Mouse (Mus musculus) monocyte, adult 2 months (primary cell): ENCODE data around the gene Olfr1501.
"Not testable (repeated sequence)": the region's sequence is repeated elsewhere in the genome, so short reads cannot be mapped to it uniquely, and the experiment has no call there.

Source experiments
- DNase-seq, 2 experiments: peaks; one replicate each; pipeline ENCODE4 v3.0.0; 2022; ENCODE audit warnings: low spot score in 2 of 2, low read depth in 1 of 2

Olfr1501 gene

DNA sequence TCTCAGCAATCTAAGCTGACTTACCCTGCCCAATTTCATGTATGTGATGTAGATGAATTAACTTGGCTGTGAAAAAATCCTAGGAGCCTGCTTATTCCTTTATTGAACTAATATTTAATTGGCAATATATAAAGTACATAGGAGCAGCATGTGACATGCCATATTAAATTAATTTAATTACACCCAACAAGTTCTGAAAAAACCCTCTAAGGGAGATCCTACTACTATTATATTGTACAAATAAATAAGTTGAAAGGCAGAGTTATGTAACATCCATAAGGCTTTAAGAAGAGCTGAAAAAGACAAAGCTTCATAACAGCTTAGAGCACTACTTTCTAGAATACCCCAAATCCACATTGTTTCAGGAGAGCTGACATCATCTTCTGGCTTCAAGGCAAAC lies at the start of gene Olfr1501:
Gene Olfr1501 (minus strand): TSS at position 101 of the 400 bp plus-strand sequence.
- DNase-seq: not testable (repeated sequence)

DNA sequence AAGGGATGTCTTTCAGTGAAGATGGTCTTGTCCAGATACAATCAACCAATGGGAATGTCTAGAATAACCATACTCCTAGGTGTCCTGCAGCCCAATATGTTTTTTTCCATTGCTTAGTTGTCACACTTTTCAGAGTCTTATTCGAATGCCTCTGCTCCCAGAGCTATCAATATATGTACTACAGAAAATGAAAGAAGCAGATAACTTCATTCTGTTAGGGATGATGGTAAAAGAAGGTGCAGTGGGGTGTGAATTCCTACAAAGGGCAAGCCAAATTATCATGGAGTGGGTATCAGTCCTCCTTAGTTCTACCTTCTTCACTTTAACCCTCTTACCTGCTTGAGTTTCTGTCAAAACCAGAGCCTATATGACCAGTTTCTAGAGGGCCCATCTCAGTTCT lies 47.3 kb upstream of the Olfr1501 start, which contains the start of gene Olfr1504:
Gene Olfr1504 (minus strand): TSS at position 101 of the 400 bp plus-strand sequence.
- no peak for DNase-seq

DNA sequence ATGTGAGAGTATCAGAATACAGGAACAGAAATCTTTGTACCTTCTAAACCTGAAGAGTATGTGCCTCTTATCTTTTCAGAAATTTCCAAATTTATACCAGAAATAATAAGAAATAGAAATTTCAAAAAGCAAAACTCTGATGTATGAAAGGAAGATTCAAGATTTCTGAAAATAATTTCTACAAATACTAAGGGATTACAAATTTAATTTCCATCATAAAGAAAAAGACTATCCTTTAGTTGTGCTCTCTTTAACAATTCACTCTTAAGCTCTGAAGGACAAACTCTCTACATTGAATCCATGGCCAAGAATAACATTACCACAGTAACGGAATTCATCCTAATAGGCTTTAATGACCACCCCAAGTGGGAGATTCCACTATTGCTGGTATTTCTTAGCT lies 11.0 kb upstream of the Olfr1501 start, which contains the start of gene Olfr1502:
Gene Olfr1502 (plus strand): TSS at position 301 of the 400 bp plus-strand sequence.
- no peak for DNase-seq

DNA sequence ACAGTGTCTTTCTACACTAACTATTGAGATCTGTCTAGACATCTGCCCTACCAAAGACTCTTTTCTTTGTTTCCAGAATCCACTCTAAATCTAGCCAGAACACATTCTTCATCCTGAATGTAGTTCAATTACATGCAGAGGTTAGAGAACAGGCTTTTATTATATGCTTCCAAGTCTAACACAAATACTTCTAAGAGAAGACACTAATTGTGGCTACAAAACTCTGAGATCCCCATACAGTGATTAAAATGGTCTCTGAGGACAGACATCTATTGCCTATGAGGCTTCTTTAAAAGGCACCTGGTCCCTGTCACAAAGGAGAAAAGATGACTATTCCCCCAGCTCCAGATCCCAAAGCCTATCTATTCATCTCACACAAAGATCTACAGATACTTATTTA lies 20.1 kb downstream of the Olfr1501 start, which contains the start of gene Olfr1500:
Gene Olfr1500 (minus strand): TSS at position 101 of the 400 bp plus-strand sequence.
- no peak for DNase-seq

DNA sequence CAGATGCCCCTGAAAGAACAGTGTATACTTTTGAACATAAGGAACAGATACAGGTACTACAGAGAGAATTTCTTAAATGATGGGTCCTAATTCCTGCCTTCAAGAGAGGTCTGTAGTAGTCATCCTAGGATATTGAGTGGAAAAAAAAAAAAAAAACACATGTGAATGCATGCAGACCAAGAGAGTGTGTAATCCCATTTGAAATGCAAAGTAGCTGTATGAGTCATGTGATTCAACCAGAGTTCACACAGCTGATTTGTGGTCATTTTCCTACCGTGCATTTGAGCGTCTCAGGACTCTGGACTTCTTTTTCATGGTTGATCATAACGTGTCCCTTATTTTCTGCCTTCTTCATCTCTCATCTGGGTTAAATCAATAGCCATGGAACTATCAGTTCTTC lies 22.0 kb downstream of the Olfr1501 start:
- DNase-seq: no peak

DNA sequence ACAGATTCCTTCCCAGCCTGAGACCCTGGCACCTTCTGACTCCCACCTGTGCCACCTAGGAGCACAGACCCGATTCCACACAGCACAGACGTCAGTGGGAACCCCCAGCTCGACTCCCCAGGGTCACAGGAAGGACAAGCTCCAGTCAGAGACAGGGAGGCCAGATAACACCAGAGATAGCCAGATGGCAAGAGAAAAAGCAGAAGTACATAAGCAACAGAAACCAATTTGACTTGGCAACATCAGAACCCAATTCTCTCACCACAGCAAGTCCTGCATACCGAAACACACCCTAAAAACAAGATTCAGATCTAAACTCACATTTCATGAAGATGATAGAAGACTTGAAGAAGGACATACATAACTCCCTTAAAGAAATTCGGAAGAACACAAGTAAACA lies 29.6 kb downstream of the Olfr1501 start:
- no peak for DNase-seq

DNA sequence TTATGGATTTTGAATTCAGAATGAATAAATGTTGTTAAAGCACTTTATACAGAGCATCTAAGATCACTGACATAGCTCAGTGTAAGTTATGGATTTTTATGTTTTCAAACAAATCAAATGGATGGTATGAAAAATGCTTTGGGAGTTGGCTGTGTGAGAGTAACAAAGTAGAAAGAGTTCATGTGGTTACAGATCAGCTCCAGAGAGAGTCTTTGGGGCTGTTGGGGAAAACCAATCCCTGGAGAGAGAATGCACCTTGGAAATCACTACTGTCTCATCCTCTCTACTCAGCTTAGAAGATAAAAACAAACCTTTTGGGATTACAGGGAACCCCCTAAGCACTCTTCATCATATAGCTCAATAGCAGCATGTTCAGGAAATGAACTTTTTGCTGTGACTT lies 31.1 kb downstream of the Olfr1501 start, which contains the start of gene Olfr1499:
Gene Olfr1499 (minus strand): TSS at position 101 of the 400 bp plus-strand sequence.
- no peak for DNase-seq

DNA sequence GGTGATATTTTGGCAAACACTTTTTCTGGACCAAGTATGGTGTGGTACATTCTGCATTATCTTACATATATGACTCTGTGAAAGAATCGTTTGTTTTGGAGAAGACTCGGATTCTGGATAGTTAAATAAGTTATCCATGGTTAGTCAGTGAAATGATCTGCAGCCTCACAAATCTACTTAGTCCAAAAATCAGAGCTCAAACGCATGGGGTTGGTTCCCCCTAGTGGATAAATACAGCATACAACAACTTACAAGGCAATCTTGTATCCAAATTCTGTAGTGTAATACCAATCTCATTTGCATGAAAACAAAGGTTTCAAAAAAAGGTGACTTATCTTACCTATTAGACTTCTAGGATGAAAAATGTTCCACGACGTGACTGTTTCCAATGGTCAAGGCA lies 31.7 kb downstream of the Olfr1501 start:
- DNase-seq: no peak

DNA sequence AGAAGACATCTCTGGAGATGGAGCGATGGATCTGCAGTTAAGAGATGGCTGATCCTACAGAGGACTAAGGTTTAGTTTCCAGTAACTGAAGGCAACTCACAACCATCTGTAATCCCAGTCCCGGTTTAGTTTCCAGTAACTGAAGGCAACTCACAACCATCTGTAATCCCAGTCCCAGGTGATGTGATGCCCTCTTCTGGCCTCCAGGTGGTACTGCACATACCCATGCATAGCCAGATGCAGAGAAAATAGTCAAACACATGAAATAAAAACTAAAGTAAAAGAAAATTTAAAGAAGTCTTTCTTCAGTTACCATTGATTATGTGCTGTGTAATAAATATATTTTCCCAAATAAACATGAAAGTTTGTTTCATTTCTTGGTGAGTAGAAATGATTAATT lies 37.7 kb downstream of the Olfr1501 start:
- DNase-seq: no peak

DNA sequence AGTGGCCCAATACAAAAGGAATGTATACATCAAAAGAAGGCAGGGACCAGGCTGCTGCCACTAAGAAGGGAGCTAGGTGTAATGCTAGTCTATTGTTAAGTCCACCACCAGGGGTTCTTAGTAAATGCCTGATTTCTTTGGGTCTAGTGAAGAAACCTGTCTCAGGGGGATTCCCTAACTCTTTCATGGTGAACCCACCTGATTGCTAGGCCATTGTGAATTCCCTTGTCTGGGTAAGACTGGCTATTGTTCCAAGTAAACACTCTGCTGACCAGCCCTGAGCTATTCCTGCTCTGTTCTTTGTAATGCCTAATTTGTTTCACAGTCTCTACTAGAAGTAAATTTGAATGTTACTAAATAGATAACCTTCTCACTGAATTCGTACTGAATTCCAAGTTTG lies 45.0 kb downstream of the Olfr1501 start:
- DNase-seq: not testable (repeated sequence)

DNA sequence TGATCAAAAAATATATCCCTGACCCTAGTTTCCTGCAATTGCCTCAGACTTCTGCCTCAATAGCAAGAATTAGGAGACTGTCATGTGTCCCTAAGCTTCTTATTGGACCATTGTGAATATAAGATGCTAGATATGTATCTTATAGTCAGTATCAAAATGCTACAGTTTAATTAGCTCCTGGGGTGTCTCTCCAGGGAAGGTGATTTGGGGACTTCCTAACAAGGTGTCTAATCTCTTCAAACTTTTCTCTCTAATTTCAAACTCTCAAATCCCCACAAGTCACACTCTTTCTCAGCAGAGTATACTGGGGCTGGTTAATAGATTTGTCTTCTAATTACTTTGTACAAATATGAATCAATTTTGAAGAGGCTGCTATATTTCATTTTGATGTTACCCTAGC lies 52.4 kb downstream of the Olfr1501 start, which contains the start of gene Olfr1497:
Gene Olfr1497 (minus strand): TSS at position 101 of the 400 bp plus-strand sequence.
- DNase-seq: no peak
